Mouse (Mus musculus): ENCODE results near the gene Syt3.

Syt3 gene

DNA sequence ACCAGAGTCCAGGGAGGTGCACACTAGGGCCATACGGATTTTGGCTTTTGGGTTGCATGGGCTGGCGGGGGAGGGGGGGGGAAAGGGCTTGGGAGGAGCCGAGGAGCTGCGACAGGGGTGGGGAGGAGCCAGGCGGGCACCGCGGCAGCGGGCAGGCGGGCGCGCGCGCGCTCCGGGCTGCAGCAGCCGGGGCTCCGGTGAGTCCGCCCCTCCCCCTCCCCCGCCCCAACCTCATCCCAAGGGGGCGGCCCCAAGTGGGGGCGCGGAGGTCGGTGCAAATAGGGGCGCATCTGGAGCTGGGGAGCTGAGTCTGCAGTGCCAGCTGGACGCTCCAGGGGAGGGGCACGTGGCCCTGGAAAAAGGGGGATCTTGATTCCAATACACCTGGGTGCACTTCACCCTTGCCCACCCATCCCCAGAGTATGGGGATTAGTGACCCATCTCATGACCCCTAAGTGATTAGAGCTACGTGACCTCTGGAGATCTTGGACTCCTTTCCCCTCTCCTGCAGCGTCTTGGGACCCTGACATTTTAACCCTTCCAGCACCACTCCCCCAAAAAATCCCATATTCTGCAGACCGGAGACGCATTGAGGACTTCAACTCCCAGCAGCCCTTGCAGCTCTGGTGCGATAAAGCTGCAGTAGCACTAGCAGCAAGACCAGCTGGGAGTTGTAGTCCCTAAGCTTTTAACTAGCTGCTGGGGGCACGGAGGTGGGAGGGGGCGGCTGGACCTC is at the start of gene Syt3:
TSS of gene Syt3 (plus strand) at position 123 of the 736 bp plus-strand sequence.
- DNase-seq (ENCODE audit: low spot score in 2 of 2) = peak; percentile 76 to 82

DNA sequence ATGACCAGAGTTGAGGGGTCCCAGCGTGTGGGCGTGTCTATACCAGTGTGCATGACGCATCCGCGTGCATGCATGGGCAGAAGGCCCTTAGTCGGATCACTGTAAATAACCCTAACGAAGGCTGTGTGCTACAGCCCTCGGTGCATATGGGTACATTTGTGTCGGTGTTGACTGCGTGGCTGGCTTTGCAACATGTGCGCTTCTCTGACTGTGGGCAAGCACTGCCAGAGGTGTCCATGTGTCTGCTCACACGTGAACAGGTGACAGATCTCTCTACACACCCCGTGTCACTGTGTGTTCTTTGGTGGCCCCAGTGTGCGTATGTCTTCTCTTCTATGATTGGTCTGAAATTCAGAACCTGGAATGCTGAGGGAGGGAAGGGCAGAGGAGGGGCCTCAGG is 49.8 kb upstream of the Syt3 start:
- DNase-seq (ENCODE audit: low spot score in 2 of 2) = no peak

GRCm38 (mm10) chr7:44335031-44335878 is 48.6 kb upstream of the Syt3 start:
- no peak for DNase-seq (ENCODE audit: low spot score in 2 of 2)

- DNase-seq (ENCODE audit: low spot score in 2 of 2) = peak; percentile 72 to 77
These were observed 47.6 kb upstream of the Syt3 start for GRCm38 (mm10) chr7:44336046-44337021.

GRCm38 (mm10) chr7:44337121-44337849 is 46.6 kb upstream of the Syt3 start:
- DNase-seq (ENCODE audit: low spot score in 2 of 2) = no peak

DNA sequence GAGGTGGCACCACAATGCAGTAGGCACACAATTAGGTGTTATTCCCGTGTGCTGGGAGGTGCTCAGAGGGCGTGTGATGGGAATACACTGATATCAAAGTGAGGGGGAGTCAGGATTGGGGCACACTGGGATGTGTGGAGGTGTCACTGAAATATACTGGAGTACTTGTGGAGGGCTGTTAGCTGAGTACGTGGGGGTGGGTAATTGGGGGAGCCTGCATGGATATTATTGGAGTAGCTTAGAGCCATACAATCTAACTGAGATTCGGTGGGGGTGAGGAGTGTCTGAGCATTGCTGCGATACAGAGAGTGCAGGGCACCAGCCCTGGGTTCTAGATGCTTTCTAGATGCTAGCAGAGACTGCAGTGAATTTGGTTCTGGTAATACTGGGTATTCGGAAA is 43.7 kb upstream of the Syt3 start:
- no peak for DNase-seq (ENCODE audit: low spot score in 2 of 2)

- DNase-seq (ENCODE audit: low spot score in 2 of 2) = no peak
These were observed 42.8 kb upstream of the Syt3 start for GRCm38 (mm10) chr7:44341119-44341518.

DNA sequence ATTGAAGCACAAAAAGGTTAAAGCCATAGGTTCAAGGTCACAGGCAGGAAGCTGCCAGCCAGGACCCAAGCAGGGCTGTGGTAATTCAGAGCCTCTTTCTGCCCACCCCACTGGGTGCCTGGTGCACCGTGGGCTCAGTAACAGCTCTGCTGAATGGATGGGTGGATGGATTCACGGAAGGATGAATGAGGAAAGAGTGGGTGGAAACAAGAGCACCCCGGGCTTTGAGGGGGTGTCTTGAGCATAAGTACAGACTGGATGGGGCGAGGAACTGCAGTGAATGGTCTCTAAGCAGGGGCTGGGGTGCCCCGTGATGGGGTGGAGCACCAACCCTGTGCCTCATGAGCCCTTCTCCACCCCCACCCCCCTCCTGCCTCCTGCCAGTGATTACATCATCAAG is 42.2 kb upstream of the Syt3 start:
- DNase-seq (ENCODE audit: low spot score in 2 of 2) = no peak

GRCm38 (mm10) chr7:44343459-44344015 is 40.4 kb upstream of the Syt3 start:
- no peak for DNase-seq (ENCODE audit: low spot score in 2 of 2)

DNA sequence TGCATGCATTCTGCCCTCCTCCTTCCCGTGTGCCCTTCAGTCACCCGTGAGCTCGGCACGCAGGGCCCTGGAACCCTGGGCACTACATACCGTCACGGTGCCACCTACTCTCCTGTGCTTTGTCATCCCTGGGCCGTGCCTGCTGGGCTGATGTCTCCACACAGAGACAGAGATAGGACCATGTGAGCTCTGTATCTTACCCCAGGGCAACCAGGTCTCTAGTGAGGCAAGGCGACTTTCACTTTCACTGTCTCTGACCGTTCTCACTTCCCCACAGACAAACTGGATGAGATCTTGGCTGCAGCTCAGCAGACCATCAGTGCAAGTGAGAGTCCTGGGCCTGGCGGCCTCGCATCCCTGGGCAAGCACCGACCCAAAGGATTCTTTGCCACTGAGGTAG is 39.3 kb upstream of the Syt3 start:
- no peak for DNase-seq (ENCODE audit: low spot score in 2 of 2)

DNA sequence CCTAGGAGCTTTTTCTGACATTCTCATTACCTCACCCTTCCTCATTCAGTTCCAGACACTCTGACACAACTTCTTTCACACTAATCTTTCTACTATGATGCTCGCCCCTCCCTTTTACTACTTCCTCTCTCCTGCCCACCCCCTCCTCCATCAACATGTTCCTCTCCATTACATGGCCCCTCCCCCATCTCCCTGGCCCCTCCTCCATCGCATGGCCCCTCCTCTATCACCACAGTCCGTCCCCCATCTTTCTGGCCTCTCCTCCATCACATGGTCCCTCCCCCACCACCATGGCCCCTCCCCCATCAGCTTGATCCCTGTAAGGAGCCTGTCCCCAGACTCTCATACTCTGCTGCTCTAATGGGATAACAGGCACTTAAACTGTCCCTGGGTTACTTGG is 34.9 kb upstream of the Syt3 start:
- no peak for DNase-seq (ENCODE audit: low spot score in 2 of 2)

GRCm38 (mm10) chr7:44350957-44351711 is 32.8 kb upstream of the Syt3 start:
- peak in 1 of 2 experiments; percentile 80 for DNase-seq (ENCODE audit: low spot score in 2 of 2)

DNA sequence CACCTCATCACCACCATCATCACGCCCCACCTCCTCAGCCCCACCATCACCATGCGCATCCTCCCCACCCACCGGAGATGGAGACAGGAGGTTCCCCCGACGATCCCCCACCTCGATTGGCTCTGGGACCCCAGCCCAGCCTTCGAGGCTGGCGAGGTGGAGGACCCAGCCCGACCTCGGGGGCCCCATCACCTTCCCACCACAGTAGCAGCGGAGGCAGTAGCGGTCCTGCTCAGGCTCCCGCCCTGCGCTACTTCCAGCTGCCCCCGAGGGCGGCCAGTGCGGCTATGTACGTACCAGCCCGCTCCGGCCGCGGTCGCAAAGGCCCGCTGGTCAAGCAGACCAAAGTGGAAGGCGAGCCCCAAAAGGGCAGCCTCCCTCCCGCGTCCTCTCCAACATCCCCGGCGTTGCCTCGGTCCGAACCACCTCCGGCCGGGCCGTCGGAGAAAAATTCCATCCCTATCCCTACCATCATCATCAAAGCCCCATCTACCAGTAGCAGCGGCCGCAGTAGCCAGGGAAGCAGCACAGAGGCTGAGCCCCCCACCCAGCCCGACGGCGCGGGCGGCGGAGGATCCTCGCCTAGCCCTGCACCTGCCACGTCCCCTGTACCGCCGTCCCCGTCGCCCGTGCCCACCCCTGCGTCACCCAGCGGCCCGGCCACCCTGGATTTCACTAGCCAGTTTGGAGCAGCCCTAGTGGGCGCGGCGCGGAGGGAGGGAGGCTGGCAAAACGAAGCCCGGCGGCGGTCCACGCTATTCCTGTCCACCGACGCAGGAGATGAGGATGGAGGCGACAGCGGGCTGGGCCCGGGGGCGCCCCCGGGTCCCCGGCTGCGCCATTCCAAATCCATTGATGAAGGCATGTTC is 31.8 kb upstream of the Syt3 start:
- DNase-seq (ENCODE audit: low spot score in 2 of 2) = no peak

GRCm38 (mm10) chr7:44352750-44353600 is 30.9 kb upstream of the Syt3 start:
- no peak for DNase-seq (ENCODE audit: low spot score in 2 of 2)

GRCm38 (mm10) chr7:44353601-44354340 is 30.1 kb upstream of the Syt3 start:
- no peak for DNase-seq (ENCODE audit: low spot score in 2 of 2)

- DNase-seq (ENCODE audit: low spot score in 2 of 2) = no peak
These were observed 28.5 kb upstream of the Syt3 start for GRCm38 (mm10) chr7:44355411-44355810.
